Mouse (Mus musculus) left cerebral cortex, postnatal 4 days (tissue): ENCODE results near the gene Fbxo21. TPM values are rescaled to one million over a fixed set of nuclear protein-coding genes. Genes with fewer than 3 reads are reported as not detected.

ENCODE experiments used
- DNase-seq: peaks from one replicate; pipeline ENCODE4 v3.0.0-alpha.2; 2022
- intact Hi-C: fragments of 180-260 bp; cut with DNase I; formaldehyde crosslinking; loops from one replicate; pipeline ENCODE4 v1.15.1; 2025
- total RNA-seq, 2 experiments: library from RNA; stranded (reverse); gene quantifications; 2 replicates each; pipeline ENCODE4 v1.2.3; 2021

Fbxo21 gene
- 100 to 1,000 TPM; 146 to 169 TPM for total RNA-seq

DNA sequence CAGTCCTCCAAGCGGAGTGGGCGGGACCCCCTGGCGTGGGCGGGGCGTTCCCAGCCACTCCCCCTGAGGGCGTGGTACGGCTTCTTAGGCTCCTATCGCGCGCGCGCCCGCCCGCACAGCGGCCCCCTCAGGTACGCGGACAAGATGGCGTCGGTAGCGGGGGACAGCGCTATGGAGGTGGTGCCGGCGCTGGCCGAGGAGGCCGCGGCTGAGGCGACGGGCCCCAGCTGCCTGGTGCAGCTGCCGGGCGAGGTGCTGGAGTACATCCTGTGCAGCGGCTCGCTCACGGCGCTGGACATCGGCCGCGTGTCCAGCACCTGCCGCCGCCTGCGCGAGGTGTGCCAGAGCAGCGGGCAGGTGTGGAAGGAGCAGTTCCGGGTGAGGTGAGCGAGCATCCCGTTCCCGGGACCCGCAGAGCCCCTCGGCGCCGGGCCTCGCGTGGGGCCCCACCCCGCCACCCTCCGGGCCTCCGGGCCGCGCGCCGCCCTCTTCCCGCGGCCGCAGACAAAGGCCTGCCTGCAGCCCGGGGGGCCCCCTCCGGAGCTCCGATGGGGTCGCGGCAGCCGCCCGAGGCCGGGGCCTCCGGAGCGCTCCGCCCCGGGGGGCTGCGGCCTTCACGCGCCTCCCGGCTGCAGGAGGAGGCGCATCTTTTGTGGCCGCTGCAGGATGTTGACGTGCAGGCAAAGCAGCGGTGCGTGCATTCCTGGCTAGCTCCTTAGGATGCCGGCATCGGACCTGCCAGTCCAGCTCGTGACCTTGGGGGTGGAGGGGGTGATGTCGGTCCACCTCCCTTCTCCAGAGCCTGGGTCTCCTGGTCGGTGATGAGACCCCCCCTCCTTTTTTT is at the start of gene Fbxo21:
Gene Fbxo21 (plus strand): TSS at position 74 of the 844 bp plus-strand sequence.
- intact Hi-C loops: no loop called here
- DNase-seq: peak; percentile 98

DNA sequence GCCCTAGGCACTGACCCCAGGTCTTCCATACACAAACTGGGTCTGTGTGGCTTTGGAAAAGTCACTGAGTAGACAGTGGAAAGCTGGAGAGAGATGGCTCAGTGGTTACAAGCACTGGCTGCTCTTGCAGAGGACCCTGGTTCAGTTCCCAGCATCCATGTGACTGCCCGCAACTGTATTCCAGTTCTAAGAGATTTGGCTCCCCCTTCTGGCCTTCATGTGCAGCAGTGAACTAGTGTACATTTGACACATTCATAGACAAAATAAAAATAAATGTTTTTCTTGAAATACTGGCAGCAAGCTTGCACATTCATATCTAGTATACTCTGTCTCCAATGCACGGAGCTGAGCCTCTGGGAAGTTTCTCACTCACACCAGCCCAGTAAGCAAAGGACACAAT is 48.0 kb upstream of the Fbxo21 start:
- intact Hi-C loops: no loop called here
- no peak for DNase-seq

DNA sequence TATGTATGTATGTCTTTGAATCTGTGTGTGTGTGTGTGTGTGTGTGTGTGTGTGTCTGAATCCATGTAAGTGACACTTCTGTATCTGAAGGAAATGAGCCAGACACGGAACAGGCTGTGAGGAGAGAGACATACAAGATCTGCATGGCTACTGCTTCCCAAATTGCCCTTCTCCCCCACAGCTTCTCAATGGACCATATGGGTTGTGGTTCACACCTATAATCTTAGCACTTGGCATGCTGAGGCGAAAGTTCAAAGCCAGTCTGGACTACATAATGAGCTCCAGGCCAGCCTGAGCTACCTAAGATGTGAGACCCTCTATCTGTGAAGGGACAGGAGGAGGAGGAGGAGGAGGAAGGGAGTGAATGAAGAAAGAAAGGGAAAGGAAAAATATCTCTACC is 44.3 kb upstream of the Fbxo21 start:
- no peak for DNase-seq
- intact Hi-C loops: loop anchor here (5.0 kb wide), 1 partner anchor 415 kb away; no protein-coding TSS in a partner anchor

DNA sequence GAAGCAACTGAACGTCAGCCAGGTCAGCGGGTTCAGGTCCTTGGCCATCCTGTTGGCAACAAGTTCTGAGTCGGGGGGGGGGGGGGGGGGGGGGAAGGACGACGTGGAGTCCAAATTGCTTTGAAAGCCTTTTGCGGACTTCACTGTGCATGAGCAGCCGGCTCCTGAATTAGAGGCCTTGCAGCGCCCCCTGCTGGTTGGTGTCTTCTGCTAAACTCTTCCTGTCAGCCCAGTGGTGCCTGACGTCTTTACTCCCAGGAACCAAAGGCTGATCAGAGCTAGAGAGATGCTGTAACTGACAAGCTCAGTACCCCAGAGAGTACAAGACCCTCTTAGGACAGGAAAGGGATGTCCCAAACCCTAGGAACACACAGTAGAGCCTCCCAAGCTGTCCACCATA is 43.7 kb upstream of the Fbxo21 start:
- intact Hi-C loops: loop anchor here (5.0 kb wide), 1 partner anchor 416 kb away; no protein-coding TSS in a partner anchor
- DNase-seq: peak; percentile 95

DNA sequence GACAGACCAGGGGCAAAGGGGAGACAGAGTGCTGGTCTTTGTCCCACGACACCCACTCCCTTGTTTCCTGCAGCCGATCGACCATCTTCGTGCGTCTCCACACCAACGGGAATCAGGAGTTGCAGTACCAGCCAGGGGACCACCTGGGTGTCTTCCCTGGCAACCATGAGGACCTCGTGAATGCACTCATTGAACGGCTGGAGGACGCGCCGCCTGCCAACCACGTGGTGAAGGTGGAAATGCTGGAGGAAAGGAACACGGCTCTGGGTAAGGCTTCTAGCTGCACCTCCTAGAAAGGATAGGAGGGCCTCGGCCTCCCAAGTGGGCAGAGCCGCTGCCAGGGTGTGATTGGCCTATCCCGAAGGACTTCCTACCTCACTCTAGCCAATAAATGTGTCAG is 40.2 kb upstream of the Fbxo21 start:
- intact Hi-C loops: loop anchor here (5.0 kb wide), 1 partner anchor 94 kb away; no protein-coding TSS in a partner anchor
- no peak for DNase-seq

DNA sequence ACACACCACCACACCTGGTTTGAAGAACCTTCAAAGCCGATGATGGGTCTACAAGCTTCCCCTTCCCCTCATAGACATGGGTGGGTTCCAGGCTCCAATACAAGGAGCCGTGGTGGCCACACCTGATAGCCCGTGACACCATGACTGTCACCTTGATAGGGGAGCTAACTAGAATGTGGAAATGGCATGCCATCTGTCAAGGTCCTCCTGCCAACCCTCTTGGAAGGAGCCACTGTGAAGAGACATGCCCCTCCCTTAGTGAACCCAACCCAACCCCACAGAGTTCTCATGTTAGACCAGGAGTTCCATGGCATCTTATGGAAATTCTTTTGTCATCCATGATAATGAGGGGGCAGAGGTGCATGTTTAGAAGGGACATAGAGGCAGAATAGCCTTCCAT is 39.3 kb upstream of the Fbxo21 start:
- intact Hi-C loops: loop anchor here (5.0 kb wide), 1 partner anchor 95 kb away; no protein-coding TSS in a partner anchor
- DNase-seq: no peak

DNA sequence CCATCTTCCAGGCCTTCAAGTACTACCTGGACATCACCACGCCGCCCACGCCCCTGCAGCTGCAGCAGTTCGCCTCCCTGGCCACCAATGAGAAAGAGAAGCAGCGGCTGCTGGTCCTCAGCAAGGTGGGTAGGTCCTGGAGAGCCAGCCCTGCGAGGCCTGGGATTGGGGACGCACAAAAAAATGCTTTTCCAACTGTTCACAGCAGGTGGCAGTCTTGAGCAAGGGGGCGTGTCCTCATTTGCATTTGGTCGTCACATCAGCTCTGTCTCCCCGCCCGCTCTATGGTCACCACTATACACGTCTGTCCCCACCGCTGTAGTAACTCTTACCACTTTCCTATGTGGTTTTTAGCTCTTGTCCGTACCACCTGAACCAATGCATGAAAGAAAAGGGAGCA is 38.3 kb upstream of the Fbxo21 start:
- intact Hi-C loops: loop anchor here (5.0 kb wide), 1 partner anchor 96 kb away; no protein-coding TSS in a partner anchor
- peak; percentile 56 for DNase-seq

DNA sequence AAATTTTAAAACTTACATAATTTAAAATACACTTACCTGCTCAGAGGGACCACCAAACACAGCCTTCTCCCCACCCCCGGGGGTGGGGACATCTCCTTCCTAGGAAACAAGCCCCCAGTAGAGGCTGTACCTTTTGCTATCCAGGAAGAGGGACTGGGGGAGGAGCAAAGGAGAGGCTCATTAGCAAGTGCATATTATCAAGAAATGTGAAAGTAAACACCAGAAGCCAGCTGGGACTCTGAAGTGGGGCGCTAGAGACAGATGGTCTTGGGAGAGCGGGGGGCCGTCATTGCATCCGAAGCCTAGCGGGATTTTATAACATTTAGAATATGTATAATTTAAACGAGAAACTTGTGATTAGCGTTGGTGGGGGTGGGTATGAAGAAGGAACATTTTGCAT is 37.1 kb upstream of the Fbxo21 start:
- intact Hi-C loops: loop anchor here (5.0 kb wide), 1 partner anchor 97 kb away; no protein-coding TSS in a partner anchor
- no peak for DNase-seq

DNA sequence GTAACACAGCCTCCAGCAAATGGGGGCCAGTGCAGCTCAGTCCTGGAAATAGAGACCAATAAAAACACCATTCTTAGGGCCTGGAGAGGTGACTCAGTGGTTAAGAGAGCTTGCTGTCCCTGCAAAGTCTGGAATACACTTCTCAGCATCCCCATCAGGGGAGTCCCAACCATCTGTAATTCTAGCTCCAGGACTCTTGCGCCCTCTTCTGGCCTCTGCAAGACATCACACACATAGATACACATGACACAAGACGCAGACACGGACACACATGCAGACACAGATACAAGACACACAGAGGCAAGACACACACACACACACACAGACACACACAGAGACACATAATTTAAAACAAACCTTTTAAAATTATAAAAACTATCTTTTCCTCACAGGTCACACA is 35.0 kb upstream of the Fbxo21 start:
- intact Hi-C loops: no loop called here
- no peak for DNase-seq

DNA sequence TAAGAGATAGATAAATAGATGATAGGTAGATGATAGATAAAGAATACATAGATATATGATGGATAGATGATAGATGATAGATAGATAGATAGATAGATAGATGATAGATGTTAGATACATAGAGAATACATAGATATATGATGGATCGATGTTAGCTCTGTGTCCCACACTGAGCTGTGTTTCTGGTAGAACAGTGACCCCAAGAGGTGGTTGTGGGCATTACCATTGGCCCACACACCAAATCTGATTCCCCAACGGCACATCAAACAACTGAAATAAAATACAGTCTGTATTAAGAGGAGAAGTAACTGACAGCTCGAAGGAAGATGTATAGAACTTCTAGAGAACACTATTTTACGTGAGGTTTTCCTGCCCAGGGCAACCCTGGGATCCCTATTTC is 29.9 kb upstream of the Fbxo21 start:
- DNase-seq: peak; percentile 46
- intact Hi-C loops: loop anchor here (5.0 kb wide), 1 partner anchor 439 kb away; no protein-coding TSS in a partner anchor

DNA sequence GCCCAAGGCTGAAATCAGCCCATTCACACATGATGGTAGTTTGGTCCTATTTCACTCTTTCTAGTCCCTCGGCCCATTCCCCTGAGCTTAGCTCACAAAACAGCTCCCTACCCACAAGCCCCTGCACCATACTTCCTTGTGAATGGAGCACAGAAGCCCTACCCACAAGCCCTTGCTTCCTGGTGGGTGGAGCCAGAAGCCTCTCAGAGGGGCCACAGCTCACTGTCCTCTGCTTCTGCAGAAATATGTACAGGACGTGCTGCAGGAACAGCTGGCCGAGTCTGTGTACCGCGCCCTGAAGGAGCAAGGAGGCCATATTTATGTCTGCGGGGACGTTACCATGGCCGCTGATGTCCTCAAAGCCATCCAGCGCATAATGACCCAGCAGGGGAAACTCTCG is 27.1 kb upstream of the Fbxo21 start:
- no peak for DNase-seq
- intact Hi-C loops: loop anchor here (5.0 kb wide), 1 partner anchor 442 kb away; no protein-coding TSS in a partner anchor

DNA sequence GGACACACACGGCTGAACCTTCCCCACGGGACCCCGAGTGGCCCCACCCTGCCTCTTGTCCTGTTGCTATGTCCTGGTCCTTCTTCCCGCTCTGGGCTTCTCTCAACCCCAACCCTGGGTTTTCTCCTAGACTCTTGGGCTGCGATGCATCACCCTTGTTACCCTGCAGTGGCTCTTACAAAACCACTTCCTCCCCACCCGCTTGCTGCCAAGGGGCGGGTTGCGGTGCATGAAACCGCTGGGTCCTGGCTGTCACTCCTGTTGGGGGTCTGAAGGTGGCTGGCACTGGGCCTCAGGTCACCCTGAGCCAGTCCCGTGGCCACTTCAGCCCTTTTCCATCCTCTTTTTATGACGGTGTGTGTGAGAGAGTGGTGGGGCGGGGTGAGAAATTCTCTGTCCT is 22.6 kb upstream of the Fbxo21 start:
- DNase-seq: no peak
- intact Hi-C loops: no loop called here

DNA sequence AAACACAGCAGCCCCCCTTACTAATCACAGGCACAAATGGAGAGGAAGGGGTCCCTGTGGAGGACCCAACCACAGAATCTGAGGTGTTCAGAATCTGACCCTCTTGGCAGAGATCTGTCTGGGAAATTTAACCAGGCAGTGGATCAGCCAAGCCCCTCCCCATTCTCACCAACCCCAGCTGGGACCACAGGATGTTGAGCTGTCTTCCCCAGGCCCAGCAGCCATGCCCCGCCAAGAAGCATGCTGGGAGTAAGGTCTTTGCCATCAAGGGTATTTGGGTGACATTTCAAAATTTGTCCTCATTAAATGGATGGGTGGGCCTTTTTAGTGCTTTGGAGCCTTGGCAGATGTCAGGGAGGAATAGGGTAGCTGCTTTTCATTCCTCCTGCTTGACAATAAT is 22.1 kb upstream of the Fbxo21 start:
- peak; percentile 69 for DNase-seq
- intact Hi-C loops: no loop called here

DNA sequence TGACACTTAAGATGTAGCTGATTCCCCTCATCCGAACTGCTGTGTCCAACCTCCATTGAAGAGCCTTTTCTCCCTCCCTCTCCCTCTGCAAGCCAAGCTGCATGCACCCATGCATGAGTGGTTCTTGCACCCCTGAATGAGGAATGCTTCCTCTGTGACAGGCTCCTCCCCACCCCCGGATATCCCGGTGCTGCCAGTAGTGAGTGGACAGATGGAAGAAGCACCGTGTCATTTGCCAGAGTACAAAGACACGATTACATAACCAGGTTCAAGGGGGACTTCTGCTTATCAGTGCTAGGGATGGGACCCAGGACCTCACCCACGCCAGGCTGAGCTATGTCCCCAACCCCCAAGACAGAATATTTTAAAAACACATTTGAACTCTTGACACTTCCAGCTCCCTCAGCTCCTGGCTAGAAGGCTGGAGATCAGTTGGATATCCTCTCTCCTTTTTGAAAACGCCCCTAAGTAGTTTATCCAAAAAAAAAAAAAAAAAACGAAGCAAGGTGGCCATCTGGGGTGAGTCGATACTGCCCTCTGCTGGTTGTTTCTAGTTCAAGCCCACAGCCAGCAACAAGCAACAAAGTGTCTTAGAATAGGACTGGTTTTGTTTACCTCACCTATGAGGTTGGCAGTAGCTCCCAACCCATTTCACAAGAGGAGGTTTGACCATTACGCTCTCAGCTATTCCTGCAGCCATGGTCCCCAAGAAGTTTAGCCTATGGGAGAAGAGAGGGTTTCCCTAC is 20.7 kb upstream of the Fbxo21 start:
- peak; percentile 53 for DNase-seq
- intact Hi-C loops: no loop called here

DNA sequence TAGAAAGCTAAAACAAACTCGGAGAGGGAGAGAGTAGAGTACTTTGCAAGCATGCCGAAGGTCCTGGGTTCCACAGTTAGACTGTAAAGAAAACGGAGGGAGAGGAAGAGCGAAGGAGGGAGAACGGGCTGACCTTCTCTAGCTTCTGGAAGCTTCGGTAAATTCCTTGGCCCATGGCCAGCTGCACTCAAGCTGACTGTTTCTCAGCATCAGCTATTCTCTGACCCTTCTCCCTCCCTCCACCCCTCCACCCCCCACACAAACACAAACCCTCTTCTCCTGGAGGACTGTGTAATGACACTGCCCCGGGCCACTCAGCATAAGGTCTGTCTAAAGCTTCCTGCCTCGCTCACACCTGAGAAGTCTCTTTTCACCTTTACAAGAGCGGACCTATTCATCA is 11.8 kb upstream of the Fbxo21 start:
- intact Hi-C loops: no loop called here
- DNase-seq: peak; percentile 18

DNA sequence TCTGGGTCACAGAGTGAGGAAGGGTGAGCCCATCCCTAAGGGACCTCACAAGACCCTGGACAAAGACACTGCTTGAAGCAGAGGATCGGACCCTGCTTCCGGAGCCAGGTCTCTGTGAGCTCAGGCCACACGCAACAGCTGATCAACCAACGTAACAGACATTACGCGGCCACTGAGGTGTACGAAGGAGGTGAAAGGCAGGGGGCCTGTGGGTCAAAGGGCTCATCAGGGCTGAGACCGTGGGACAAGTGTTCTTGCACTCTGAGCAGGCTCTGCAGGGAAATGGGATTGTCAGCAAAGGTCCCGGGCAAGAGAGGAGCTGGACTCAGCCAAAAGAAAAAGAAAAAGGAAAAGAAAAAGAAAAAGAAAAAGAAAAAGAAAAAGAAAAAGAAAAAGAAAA is 9.6 kb upstream of the Fbxo21 start:
- DNase-seq: no peak
- intact Hi-C loops: no loop called here

DNA sequence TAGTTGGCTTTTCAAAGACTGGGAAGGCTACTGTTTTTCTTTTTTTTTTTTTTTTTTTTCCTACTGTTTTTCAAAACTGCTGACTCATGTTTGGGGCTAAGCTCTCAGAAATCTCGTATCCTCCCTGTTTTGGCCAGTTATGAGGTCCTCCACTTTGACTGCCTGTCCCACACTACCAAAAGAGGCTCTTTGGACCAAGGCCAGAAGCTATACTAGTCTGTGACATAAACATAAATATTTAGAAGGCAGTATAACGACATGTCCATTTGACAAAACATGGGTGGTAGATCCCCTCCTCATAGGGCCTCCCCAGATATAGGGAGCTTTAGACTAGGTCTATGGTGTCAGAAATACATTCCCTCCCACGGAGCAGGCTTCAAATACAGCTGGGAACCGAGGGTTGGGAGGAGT is 8.9 kb upstream of the Fbxo21 start:
- intact Hi-C loops: no loop called here
- no peak for DNase-seq

DNA sequence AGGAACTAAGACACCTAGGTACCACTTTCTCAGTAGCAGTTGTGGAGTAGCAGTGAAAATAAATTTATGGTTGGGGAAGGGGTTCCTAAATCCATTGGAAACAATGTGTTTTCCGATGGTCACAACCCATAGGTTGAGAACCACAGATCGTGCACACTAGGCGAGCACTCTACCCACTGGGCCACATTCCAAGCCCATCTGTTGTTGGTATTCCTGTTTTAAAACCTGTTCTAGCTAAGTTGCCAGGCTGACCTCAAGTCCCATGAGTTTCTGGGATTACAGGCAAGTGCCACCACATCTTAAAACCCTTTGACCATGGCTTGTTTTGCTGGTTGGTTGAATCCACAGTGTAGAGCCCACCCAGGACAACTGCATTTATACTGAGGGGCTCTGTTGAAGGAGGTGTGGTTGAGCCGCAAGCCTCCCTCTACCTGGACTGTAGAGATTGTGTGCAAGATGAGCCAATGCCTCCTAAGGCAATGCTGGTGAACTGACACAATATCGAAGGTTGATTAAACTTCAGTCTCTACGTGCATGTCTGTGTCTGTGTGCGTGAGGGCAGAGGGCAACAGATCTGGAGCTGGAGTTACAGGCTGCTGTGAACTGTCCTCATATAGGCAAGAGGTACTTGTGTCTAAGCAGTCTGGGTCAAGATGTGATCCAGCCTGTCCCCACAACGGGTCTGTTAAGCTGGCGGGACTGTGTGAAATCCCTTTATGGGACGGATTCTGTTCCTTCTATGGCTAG is 6.7 kb upstream of the Fbxo21 start:
- intact Hi-C loops: no loop called here
- DNase-seq: no peak

DNA sequence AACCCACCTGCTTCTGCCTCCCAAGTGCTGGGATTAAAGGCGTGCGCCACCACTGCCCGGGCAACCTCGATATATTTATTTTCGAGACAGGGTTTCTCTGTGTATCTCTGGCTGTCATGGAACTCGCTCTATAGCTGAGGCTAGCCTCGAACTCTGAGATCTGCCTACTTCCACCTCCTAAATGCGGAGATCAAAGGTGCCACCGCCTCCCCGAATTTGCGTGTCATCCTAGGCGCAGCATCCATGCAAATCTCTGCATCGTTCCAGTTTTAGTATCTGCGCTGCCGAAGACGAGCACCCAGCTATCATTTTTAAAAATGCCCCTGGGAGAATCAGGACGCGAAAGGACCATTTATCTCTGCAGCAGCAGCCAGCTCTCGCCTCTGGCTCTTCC is 270 bp upstream of the Fbxo21 start:
- intact Hi-C loops: no loop called here
- no peak for DNase-seq

DNA sequence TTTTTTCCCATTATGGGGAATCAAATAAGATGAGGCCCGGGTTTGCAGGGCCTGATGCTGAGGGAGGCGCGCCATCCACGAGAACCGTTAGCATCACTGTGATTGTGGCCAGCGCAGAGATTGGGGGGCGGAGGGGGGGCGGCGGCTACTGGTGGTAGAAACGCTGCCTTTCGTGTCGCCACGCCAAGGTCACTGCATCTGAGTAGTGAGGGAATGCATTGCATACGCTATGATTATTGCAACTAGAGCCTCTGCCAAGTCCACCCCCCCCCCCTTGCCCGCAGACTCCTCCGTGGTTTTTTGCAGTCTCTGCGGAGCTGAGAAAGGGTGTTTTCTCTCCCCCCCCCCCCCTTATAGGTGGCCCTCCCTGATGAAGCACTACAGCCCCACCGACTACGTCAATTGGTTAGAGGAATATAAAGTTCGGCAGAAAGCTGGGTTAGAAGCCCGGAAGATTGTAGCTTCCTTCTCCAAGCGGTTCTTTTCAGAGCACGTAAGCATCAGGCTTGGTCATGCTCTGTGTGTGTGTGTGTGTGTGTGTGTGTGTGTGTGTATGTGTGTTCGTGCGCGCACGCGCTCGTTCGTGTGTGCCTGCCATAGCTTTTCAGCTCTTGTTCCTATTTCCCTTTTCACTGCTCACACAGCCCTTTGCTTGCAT is 1.1 kb downstream of the Fbxo21 start:
- intact Hi-C loops: no loop called here
- DNase-seq: peak; percentile 55
